Mouse (Mus musculus): ENCODE data around the gene Zbtb16. TPM values are rescaled to one million over a fixed set of nuclear protein-coding genes. Genes with fewer than 3 reads are reported as not detected.

Zbtb16 gene
- total and polyA plus RNA-seq, 2 experiments from 2014 or later = 6.8 to 13.5 TPM

DNA sequence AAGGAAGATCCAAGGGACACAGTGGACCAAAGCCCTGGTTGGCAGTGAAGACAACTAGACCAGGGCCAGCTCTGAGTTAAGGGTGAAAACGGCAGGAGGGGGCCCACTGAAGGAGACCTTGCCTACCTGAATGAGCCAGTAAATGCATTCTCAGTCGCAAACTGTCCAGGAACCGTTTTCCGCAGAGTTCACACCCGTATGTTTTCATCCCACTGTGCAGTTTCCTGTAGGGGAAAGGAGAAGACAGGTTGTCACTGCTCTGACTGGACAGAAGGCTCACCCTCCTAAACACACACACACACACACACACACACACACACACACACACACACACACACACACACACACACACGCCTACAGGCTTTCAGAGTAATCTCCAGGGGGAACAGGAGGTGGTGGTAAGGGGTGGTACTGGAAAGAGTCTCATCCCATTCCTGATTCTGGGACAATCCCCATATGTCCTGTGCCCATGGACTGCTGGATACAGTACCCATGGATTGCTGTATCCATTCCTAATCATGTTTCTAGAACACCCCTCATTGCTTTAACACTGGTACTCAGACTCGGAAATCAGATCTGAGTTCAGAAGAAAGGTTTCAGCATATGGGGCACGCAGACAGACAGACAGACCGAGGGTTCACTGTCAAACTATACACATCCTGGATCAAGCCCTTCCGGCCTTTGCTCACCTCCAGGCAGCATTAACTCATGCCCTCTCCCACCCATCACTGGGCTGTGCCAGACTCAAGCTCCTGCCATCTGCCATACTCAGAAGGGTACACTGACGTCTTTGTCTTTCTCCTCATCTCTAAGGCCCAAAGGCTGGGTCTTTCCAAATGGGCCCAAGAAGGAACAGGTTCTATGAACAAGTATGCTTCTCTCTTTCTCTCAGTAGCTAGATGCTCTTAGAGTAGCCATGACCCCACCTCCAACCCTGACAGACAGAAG is 92.4 kb downstream of the Zbtb16 start:
- WGBS = 81% methylated on average over 11 of the region's 11 CpGs
- no peak for TF ChIP-seq CTCF (IDR thresholded peaks at IDR 0.05; ENCODE audit: low read depth)
- no peak overlapping the region for H3K4me2 ChIP-seq (ENCODE audit: low read depth, low read length)
- no peak overlapping the region for H3K27ac ChIP-seq
- no peak overlapping the region for H3K4me3 ChIP-seq (ENCODE audit: low read length)
- H3K9ac ChIP-seq (replicated peaks; ENCODE audit: low read length) = no peak overlapping the region
- no peak for DNase-seq (ENCODE audit: low spot score)
- no peaks in the 10 kb centered on the region for H3K27me3 ChIP-seq (ENCODE audit: insufficient read depth, low read length)
- peaks cover 29% of the 10 kb centered on the region for H3K4me1 ChIP-seq (ENCODE audit: insufficient read depth, low read length)
- no peaks in the 10 kb centered on the region for H3K36me3 ChIP-seq (ENCODE audit: insufficient read depth, low read length)
- H3K9me3 ChIP-seq (ENCODE audit: low read length) = no peaks in the 10 kb centered on the region
- ATAC-seq = no peak

- TF ChIP-seq CTCF (IDR thresholded peaks at IDR 0.05; ENCODE audit: low read depth) = no peak
- Histone ChIP-seq H3K36me3 (ENCODE audit: insufficient read depth, low read length) (no peaks in the 10 kb centered on the region), H3K27ac (no peak overlapping the region), H3K9ac (replicated peaks; ENCODE audit: low read length) (no peak overlapping the region), H3K9me3 (ENCODE audit: low read length) (no peaks in the 10 kb centered on the region), H3K4me1 (ENCODE audit: insufficient read depth, low read length) (peaks cover 35% of the 10 kb centered on the region), H3K27me3 (ENCODE audit: insufficient read depth, low read length) (no peaks in the 10 kb centered on the region), H3K4me2 (ENCODE audit: low read depth, low read length) (no peak overlapping the region), H3K4me3 (ENCODE audit: low read length) (no peak overlapping the region)
- ATAC-seq = no peak
- no peak for DNase-seq (ENCODE audit: low spot score)
- 95% methylated on average over 7 of the region's 7 CpGs for WGBS
Measured at GRCm38 (mm10) chr9:48742150-48742549, 93.9 kb downstream of the Zbtb16 start.

DNA sequence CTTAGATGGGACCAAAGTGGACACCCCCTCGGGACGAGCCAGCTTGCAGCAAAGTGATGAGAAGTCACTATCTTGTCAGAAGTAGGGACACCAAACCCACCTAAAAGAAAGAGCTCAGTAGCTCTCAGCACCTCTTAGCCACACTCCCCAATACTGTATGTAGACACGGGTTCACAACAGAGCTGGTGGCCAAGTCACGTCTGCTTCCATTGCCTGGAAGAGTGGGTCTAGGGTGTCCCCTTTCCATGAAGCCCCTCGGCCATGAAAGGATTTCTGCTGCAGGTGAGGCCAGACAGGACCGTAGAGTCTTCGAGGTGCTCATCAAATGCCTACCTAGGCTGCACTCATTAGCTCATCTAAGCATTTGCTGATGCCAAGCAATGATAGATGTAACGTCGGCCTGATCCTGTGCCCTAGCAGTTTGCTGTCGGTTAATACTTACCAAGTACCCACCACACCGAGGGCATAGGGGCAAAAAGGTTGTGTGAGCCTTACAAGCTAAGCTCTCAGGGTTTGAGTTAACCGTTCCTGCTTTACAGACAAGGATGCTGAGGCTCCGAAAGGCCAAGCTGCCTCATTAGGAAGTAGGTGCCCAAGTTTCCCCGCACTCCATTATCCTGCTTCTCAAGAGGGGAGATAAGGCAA is 94.5 kb downstream of the Zbtb16 start:
- ATAC-seq = no peak
- Histone ChIP-seq H3K4me2 (ENCODE audit: low read depth, low read length) (no peak overlapping the region), H3K27me3 (ENCODE audit: insufficient read depth, low read length) (no peaks in the 10 kb centered on the region), H3K27ac (no peak overlapping the region), H3K9ac (replicated peaks; ENCODE audit: low read length) (no peak overlapping the region), H3K36me3 (ENCODE audit: insufficient read depth, low read length) (no peaks in the 10 kb centered on the region), H3K9me3 (ENCODE audit: low read length) (no peaks in the 10 kb centered on the region), H3K4me3 (ENCODE audit: low read length) (no peak overlapping the region), H3K4me1 (ENCODE audit: insufficient read depth, low read length) (peaks cover 41% of the 10 kb centered on the region)
- no peak for TF ChIP-seq CTCF (IDR thresholded peaks at IDR 0.05; ENCODE audit: low read depth)
- DNase-seq (ENCODE audit: low spot score) = no peak
- WGBS = 93% methylated on average over 14 of the region's 14 CpGs

GRCm38 (mm10) chr9:48740732-48741255 is 95.2 kb downstream of the Zbtb16 start:
- TF ChIP-seq CTCF (IDR thresholded peaks at IDR 0.05; ENCODE audit: low read depth) = no peak
- DNase-seq (ENCODE audit: low spot score) (no peak), ATAC-seq (no peak)
- Histone ChIP-seq H3K4me1 (ENCODE audit: insufficient read depth, low read length) (peaks cover 46% of the 10 kb centered on the region), H3K27me3 (ENCODE audit: insufficient read depth, low read length) (no peaks in the 10 kb centered on the region), H3K36me3 (ENCODE audit: insufficient read depth, low read length) (no peaks in the 10 kb centered on the region), H3K9me3 (ENCODE audit: low read length) (no peaks in the 10 kb centered on the region), H3K4me3 (ENCODE audit: low read length) (no peak overlapping the region), H3K27ac (peak overlapping the region; percentile 73), H3K9ac (replicated peaks; ENCODE audit: low read length) (no peak overlapping the region), H3K4me2 (ENCODE audit: low read depth, low read length) (no peak overlapping the region)
- WGBS = 80% methylated on average over 4 of the region's 4 CpGs

DNA sequence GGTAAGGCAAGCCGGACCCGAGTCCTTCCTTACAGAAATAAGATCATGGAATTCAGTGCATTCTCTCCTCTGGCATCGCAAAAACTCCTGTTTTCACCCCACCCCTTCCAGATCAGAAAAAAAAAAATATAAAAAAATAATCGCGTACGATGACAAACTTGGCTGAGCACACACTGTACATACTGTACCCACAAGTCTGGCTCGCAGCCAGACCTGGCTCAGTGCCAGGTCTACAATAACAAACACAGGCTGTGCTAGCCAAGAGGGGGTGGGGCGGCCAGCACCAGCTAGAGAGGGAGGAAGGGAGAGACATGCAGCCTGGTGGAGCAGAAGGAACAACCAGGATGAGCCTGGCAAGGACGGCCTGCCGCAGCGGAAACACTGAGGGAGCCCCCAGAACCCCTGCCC is 95.9 kb downstream of the Zbtb16 start:
- peak overlapping the region; percentile 73 for H3K27ac ChIP-seq
- peaks cover 53% of the 10 kb centered on the region for H3K4me1 ChIP-seq (ENCODE audit: insufficient read depth, low read length)
- no peak for TF ChIP-seq CTCF (IDR thresholded peaks at IDR 0.05; ENCODE audit: low read depth)
- no peaks in the 10 kb centered on the region for H3K27me3 ChIP-seq (ENCODE audit: insufficient read depth, low read length)
- H3K9me3 ChIP-seq (ENCODE audit: low read length) = no peaks in the 10 kb centered on the region
- peak; percentile 97 for DNase-seq (ENCODE audit: low spot score)
- peak overlapping the region; percentile 23; the same call in 1 of the 2 replicates for H3K4me2 ChIP-seq (ENCODE audit: low read depth, low read length)
- no peak overlapping the region for H3K4me3 ChIP-seq (ENCODE audit: low read length)
- H3K9ac ChIP-seq (replicated peaks; ENCODE audit: low read length) = no peak overlapping the region
- peak; percentile 94 for ATAC-seq
- WGBS = 7% methylated on average over 11 of the region's 11 CpGs
- H3K36me3 ChIP-seq (ENCODE audit: insufficient read depth, low read length) = no peaks in the 10 kb centered on the region

DNA sequence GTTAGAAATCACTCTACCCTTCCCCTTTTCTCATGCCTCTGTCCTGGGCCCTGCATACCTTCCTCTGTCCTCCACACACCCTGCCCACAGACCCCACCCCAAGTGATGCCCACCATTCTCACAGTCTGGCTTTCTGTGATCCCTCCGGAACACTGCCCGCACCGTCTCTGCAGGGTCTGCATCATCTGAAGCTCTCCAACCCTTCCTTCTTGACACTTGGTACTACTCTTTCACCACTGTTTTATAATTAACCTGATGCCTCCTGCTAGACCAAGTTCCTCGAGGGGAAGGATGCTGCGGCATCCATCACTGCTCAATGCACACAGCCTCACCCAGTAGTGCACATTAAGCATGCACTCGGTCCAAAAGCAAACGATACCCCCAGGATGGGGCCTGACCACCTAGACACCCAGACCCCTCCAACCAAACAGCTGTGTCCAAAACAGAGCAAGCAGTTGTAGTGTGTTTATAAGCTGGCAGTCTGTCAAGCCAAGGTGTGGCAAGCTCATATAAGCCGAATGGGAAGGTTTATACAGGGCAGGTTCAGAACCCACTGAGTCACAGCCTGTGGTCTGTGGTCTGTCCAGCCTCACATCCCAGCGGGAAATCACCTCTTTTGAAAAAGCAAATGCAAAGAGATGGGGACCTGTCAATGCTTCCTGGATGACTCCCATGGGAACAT is 97.1 kb downstream of the Zbtb16 start:
- Histone ChIP-seq H3K4me2 (ENCODE audit: low read depth, low read length) (no peak overlapping the region), H3K4me3 (ENCODE audit: low read length) (no peak overlapping the region), H3K36me3 (ENCODE audit: insufficient read depth, low read length) (no peaks in the 10 kb centered on the region), H3K9ac (replicated peaks; ENCODE audit: low read length) (no peak overlapping the region), H3K4me1 (ENCODE audit: insufficient read depth, low read length) (peaks cover 52% of the 10 kb centered on the region), H3K27ac (peak overlapping the region; percentile 17; the same call in 1 of the 2 replicates), H3K9me3 (ENCODE audit: low read length) (no peaks in the 10 kb centered on the region), H3K27me3 (ENCODE audit: insufficient read depth, low read length) (no peaks in the 10 kb centered on the region)
- TF ChIP-seq CTCF (IDR thresholded peaks at IDR 0.05; ENCODE audit: low read depth) = no peak
- 79% methylated on average over 9 of the region's 9 CpGs for WGBS
- ATAC-seq (no peak), DNase-seq (ENCODE audit: low spot score) (no peak)

All from hindbrain, postnatal 0 days (tissue).